Mouse (Mus musculus) forebrain, embryonic 16.5 days (tissue): ENCODE measurements at regions not wholly inside any gene's neighbourhood (a gene's known extent, or its start where the extent isn't known, plus 50 kb on each side); places are given as distances from the start of the nearest gene placed in this dataset.

ENCODE experiments used
- ATAC-seq: fragments of 200-750 bp; cut with Nextera tagmentation; 2 replicates; pipeline ENCODE4 v1.8.0; 2017; ENCODE audit warnings: mild to moderate bottlenecking, moderate library complexity
- H3K27ac ChIP-seq: fragments of 300-500 bp; sonication (generic); 2 replicates; pipeline ENCODE4 v1.5.1; 2014; ENCODE audit warnings: low read length, control low read depth
- H3K27me3 ChIP-seq: fragments of 300-500 bp; sonication (generic); replicated peaks from 2 replicates; pipeline ENCODE4 v1.6.1; 2014; ENCODE audit warnings: low read length; ENCODE audit not compliant: control insufficient read depth, insufficient read depth
- H3K36me3 ChIP-seq: fragments of 300-500 bp; sonication (generic); 2 replicates; pipeline ENCODE4 v1.6.1; 2014; ENCODE audit not compliant: control insufficient read depth, insufficient read depth
- H3K4me1 ChIP-seq: fragments of 300-500 bp; sonication (generic); replicated peaks from 2 replicates; pipeline ENCODE4 v1.6.1; 2014; ENCODE audit warnings: low read length; ENCODE audit not compliant: control insufficient read depth, insufficient read depth
- H3K4me2 ChIP-seq: fragments of 300-500 bp; sonication (generic); 2 replicates; pipeline ENCODE4 v1.6.1; 2014; ENCODE audit warnings: mild to moderate bottlenecking, low read length, control low read depth
- H3K4me3 ChIP-seq: fragments of 300-500 bp; sonication (generic); replicated peaks from 2 replicates; pipeline ENCODE4 v1.5.1; 2014; ENCODE audit warnings: mild to moderate bottlenecking, low read length, control low read depth
- H3K9ac ChIP-seq: fragments of 300-500 bp; sonication (generic); replicated peaks from 2 replicates; pipeline ENCODE4 v1.6.1; 2014; ENCODE audit warnings: low read depth, low read length, control low read depth
- H3K9me3 ChIP-seq: fragments of 300-500 bp; sonication (generic); 2 replicates; pipeline ENCODE4 v1.6.1; 2016; ENCODE audit warnings: low read length; ENCODE audit not compliant: control insufficient read depth
- WGBS: fragments of 180-500 bp; shearing (Covaris S2); extraction: QIAGEN DNeasy Blood & Tissue Kit; methylation state at CpG from one replicate; pipeline ENCODE4 v1.1.7; 2014; 5-methylcytosine and 5-hydroxymethylcytosine counted together

DNA sequence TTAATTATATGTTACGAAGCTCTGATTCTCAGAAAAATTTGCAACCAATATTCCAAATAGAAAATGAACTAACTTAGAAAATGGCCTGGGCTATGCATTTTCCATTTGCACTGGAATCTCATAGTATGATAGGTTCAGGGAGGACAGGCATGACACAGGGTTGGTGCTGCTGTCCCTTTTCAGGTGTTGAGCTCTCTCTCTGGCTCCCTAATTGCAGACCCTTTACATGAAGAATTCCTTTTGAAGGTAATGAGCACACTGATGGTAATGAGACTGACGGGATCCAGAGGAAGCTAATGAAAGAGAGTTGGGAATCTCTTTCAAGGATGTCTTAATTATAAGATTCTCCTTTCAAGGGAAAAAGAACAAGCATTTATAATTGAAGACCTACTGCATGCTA lies 87.6 kb downstream of the Serpinb8 start:
- Histone ChIP-seq H3K4me2 (no peak overlapping the region), H3K4me3 (no peak overlapping the region), H3K36me3 (no peaks in the 10 kb centered on the region), H3K4me1 (no peaks in the 10 kb centered on the region), H3K9me3 (no peaks in the 10 kb centered on the region), H3K27me3 (no peaks in the 10 kb centered on the region), H3K9ac (no peak overlapping the region), H3K27ac (no peak overlapping the region)
- WGBS: 26% methylated on average over 2 of the region's 2 CpGs
- ATAC-seq: no peak

DNA sequence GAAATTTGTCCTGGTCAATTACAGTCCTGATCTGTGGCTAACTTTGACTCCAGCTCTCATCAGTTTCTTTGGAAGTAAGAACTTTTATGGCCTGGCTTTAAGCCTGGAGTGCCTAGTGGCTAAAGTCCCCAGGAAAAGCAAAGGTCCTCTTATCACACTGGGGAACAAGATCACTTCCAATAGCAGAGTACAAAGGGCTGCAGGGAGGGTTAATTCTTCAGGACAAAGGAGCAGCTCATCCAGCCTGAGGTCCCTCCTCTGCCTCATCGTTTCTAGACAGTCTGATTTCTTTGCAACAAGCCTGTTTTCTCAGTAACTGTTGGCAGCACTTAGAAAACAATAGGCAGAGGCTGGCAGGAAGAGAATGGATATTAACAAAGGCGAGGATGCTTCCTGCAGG lies 107.1 kb downstream of the Serpinb8 start:
- no peak overlapping the region for H3K9ac ChIP-seq
- 13% methylated on average over 2 of the region's 2 CpGs for WGBS
- no peak for ATAC-seq
- H3K27me3 ChIP-seq: no peaks in the 10 kb centered on the region
- H3K9me3 ChIP-seq: no peaks in the 10 kb centered on the region
- no peak overlapping the region for H3K27ac ChIP-seq
- H3K4me3 ChIP-seq: no peak overlapping the region
- H3K4me1 ChIP-seq: no peaks in the 10 kb centered on the region
- no peaks in the 10 kb centered on the region for H3K36me3 ChIP-seq
- H3K4me2 ChIP-seq: no peak overlapping the region

- ATAC-seq: peak; percentile 72
- H3K4me3 ChIP-seq: no peak overlapping the region
- no peak overlapping the region for H3K9ac ChIP-seq
- H3K27me3 ChIP-seq: no peaks in the 10 kb centered on the region
- H3K27ac ChIP-seq: no peak overlapping the region
- H3K36me3 ChIP-seq: no peaks in the 10 kb centered on the region
- H3K4me2 ChIP-seq: no peak overlapping the region
- H3K4me1 ChIP-seq: peaks cover 4% of the 10 kb centered on the region; the same call in 1 of the 2 replicates
- H3K9me3 ChIP-seq: no peaks in the 10 kb centered on the region
Measured at GRCm38 (mm10) chr1:107706108-107706548, 116.3 kb downstream of the Serpinb8 start.

DNA sequence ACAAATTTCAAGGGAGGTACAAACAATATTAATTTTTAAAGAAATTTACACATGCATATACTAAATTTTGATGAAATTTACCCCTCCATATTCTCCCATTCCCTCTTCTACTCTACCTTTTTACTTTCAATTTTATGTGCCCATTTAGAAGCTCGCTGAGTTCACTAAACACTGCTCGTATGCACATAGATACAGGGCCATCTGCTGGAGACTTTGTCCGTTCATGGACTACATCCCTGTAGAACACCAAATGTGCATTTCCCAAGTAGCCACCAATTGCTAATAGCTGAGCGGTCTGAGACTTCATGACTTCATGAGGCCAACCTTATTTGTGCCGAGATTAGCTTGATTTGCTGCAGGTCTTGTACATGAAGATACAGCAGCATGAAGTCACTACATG lies 118.8 kb downstream of the Serpinb8 start:
- no peaks in the 10 kb centered on the region for H3K9me3 ChIP-seq
- H3K27me3 ChIP-seq: no peaks in the 10 kb centered on the region
- no peak overlapping the region for H3K4me2 ChIP-seq
- H3K9ac ChIP-seq: no peak overlapping the region
- WGBS: 93% methylated on average over 5 of the region's 5 CpGs
- H3K4me3 ChIP-seq: no peak overlapping the region
- H3K4me1 ChIP-seq: peaks cover 4% of the 10 kb centered on the region; the same call in 1 of the 2 replicates
- ATAC-seq: no peak
- H3K36me3 ChIP-seq: no peaks in the 10 kb centered on the region
- no peak overlapping the region for H3K27ac ChIP-seq

- H3K4me2 ChIP-seq: no peak overlapping the region
- no peak overlapping the region for H3K4me3 ChIP-seq
- H3K36me3 ChIP-seq: no peaks in the 10 kb centered on the region
- H3K4me1 ChIP-seq: no peaks in the 10 kb centered on the region
- H3K9ac ChIP-seq: no peak overlapping the region
- 84% methylated on average over 1 of the region's 1 CpGs for WGBS
- ATAC-seq: no peak
- H3K27me3 ChIP-seq: no peaks in the 10 kb centered on the region
- no peak overlapping the region for H3K27ac ChIP-seq
- no peaks in the 10 kb centered on the region for H3K9me3 ChIP-seq
Measured at GRCm38 (mm10) chr1:107714869-107715268, 125.1 kb downstream of the Serpinb8 start.

GRCm38 (mm10) chr1:107719304-107719703 lies 129.5 kb downstream of the Serpinb8 start:
- no peak overlapping the region for H3K9ac ChIP-seq
- H3K27me3 ChIP-seq: no peaks in the 10 kb centered on the region
- no peaks in the 10 kb centered on the region for H3K9me3 ChIP-seq
- no peaks in the 10 kb centered on the region for H3K4me1 ChIP-seq
- 72% methylated on average over 5 of the region's 5 CpGs for WGBS
- H3K36me3 ChIP-seq: no peaks in the 10 kb centered on the region
- no peak overlapping the region for H3K27ac ChIP-seq
- no peak overlapping the region for H3K4me2 ChIP-seq
- no peak overlapping the region for H3K4me3 ChIP-seq
- no peak for ATAC-seq

DNA sequence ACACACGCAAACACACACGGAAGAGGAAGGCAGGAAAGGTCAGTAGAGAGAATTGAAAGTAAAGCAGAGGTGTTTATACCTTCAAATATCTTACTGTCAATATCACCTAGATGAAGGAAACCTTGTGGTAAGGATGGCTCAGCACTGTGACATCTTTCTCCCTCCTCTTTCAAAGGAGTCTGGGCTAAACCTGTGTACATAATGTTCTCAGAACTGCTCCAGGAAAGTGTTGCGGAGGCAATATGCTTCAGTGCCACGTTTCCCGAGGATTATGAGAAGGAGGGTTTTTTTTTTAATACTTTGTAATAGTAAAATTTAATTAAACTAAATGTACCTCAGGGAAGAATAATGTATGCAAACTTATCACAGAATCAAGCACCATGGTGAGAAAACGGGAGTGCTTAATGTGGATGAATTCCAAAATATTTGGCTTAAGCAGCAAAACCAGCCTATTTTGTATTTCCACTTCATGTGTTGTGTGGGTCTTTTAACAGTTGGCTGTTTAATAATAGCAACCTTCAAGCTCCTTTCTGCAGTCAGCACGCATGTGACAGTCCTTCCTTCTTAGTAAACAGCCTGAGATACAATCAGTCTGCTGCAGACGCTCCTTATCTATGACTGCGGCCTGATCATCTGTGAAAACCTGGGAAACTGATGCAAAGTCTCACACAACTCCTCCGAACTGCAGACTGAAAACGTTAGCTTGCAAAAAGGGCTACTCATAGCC lies 138.5 kb downstream of the Serpinb8 start:
- H3K36me3 ChIP-seq: no peaks in the 10 kb centered on the region
- H3K9ac ChIP-seq: no peak overlapping the region
- WGBS: 66% methylated on average over 11 of the region's 11 CpGs
- ATAC-seq: peak; percentile 45
- H3K27ac ChIP-seq: no peak overlapping the region
- no peaks in the 10 kb centered on the region for H3K4me1 ChIP-seq
- no peak overlapping the region for H3K4me2 ChIP-seq
- H3K4me3 ChIP-seq: no peak overlapping the region
- H3K27me3 ChIP-seq: no peaks in the 10 kb centered on the region
- H3K9me3 ChIP-seq: no peaks in the 10 kb centered on the region

- H3K27me3 ChIP-seq: no peaks in the 10 kb centered on the region
- no peak overlapping the region for H3K4me3 ChIP-seq
- no peaks in the 10 kb centered on the region; the same call in 1 of the 2 replicates for H3K4me1 ChIP-seq
- no peak overlapping the region for H3K4me2 ChIP-seq
- H3K9ac ChIP-seq: no peak overlapping the region
- H3K9me3 ChIP-seq: no peaks in the 10 kb centered on the region
- 87% methylated on average over 1 of the region's 1 CpGs for WGBS
- no peak overlapping the region for H3K27ac ChIP-seq
- ATAC-seq: no peak
- H3K36me3 ChIP-seq: no peaks in the 10 kb centered on the region
Measured at GRCm38 (mm10) chr1:107765307-107765706, 175.5 kb downstream of the Serpinb8 start.

- no peaks in the 10 kb centered on the region; the same call in 1 of the 2 replicates for H3K4me1 ChIP-seq
- no peak for ATAC-seq
- no peak overlapping the region for H3K9ac ChIP-seq
- 64% methylated on average over 4 of the region's 4 CpGs for WGBS
- H3K4me3 ChIP-seq: no peak overlapping the region
- no peak overlapping the region for H3K4me2 ChIP-seq
- H3K36me3 ChIP-seq: no peaks in the 10 kb centered on the region
- H3K9me3 ChIP-seq: no peaks in the 10 kb centered on the region
- no peak overlapping the region for H3K27ac ChIP-seq
- no peaks in the 10 kb centered on the region for H3K27me3 ChIP-seq
Measured at GRCm38 (mm10) chr1:107767198-107767947, 177.6 kb downstream of the Serpinb8 start.
